Mouse (Mus musculus) testis, postnatal 14 days (tissue): ENCODE measurements around the gene Mcemp1.

Source experiments
- DNase-seq: peaks from one replicate; pipeline ENCODE4 v3.0.0; 2021; ENCODE audit warnings: low spot score

Gene Mcemp1

GRCm38 (mm10) chr8:3665507-3665906 is at the start of gene Mcemp1:
Gene Mcemp1, plus strand, starts transcription at chr8:3665754.
- DNase-seq = no peak

GRCm38 (mm10) chr8:3621199-3621970 is 44.2 kb upstream of the Mcemp1 start, which contains the start of the genes Xab2 and Pet100:
Gene Xab2, minus strand, starts transcription at chr8:3621316.
Gene Pet100, plus strand, starts transcription at chr8:3621548.
- DNase-seq = peak; percentile 98

GRCm38 (mm10) chr8:3622119-3622518 is 43.4 kb upstream of the Mcemp1 start:
- DNase-seq = no peak

GRCm38 (mm10) chr8:3625445-3625844 is 40.1 kb upstream of the Mcemp1 start, which contains the start of gene Pcp2:
Gene Pcp2, minus strand, starts transcription at chr8:3625545.
- no peak for DNase-seq

- no peak for DNase-seq
These were observed 38.6 kb upstream of the Mcemp1 start for GRCm38 (mm10) chr8:3626971-3627370.

- DNase-seq = no peak
These were observed 37.5 kb upstream of the Mcemp1 start for GRCm38 (mm10) chr8:3628014-3628413.

- peak; percentile 81 for DNase-seq
These were observed 34.7 kb upstream of the Mcemp1 start, which contains the start of gene Stxbp2 for GRCm38 (mm10) chr8:3630647-3631477. Gene Stxbp2, plus strand, starts transcription at chr8:3630955.

- DNase-seq = no peak
These were observed 34.1 kb upstream of the Mcemp1 start for GRCm38 (mm10) chr8:3631478-3631875.

- no peak for DNase-seq
These were observed 19.8 kb upstream of the Mcemp1 start for GRCm38 (mm10) chr8:3645804-3646203.

GRCm38 (mm10) chr8:3646824-3647531 is 18.6 kb upstream of the Mcemp1 start:
- DNase-seq = no peak

- DNase-seq = no peak
These were observed 18.0 kb upstream of the Mcemp1 start for GRCm38 (mm10) chr8:3647561-3647960.

- no peak for DNase-seq
These were observed 17.3 kb upstream of the Mcemp1 start for GRCm38 (mm10) chr8:3648268-3648667.

GRCm38 (mm10) chr8:3648990-3649389 is 16.6 kb upstream of the Mcemp1 start:
- DNase-seq = no peak

GRCm38 (mm10) chr8:3652845-3653244 is 12.7 kb upstream of the Mcemp1 start:
- no peak for DNase-seq

- DNase-seq = no peak
These were observed 10.6 kb upstream of the Mcemp1 start for GRCm38 (mm10) chr8:3654726-3655508.

GRCm38 (mm10) chr8:3655526-3655925 is 10.0 kb upstream of the Mcemp1 start, which contains the start of gene Retn:
Gene Retn, plus strand, starts transcription at chr8:3655770.
- DNase-seq = no peak

GRCm38 (mm10) chr8:3656725-3657381 is 8.7 kb upstream of the Mcemp1 start:
- no peak for DNase-seq

GRCm38 (mm10) chr8:3660889-3661288 is 4.7 kb upstream of the Mcemp1 start:
- DNase-seq = no peak

- no peak for DNase-seq
These were observed 1.1 kb upstream of the Mcemp1 start for GRCm38 (mm10) chr8:3664405-3664804.

- DNase-seq = no peak
These were observed 4.8 kb downstream of the Mcemp1 start for GRCm38 (mm10) chr8:3670388-3670787.

GRCm38 (mm10) chr8:3671980-3672491 is 6.5 kb downstream of the Mcemp1 start, which contains the start of gene Fcor:
Gene Fcor, minus strand, starts transcription at chr8:3672362.
- peak; percentile 56 for DNase-seq
